Mouse (Mus musculus) B cell, adult 62 days (primary cell): Measurements from ENCODE around the gene Wbp2nl. TPM values are rescaled to one million over a fixed set of nuclear protein-coding genes. Genes with fewer than 3 reads are reported as not detected.

Experiments used
- total RNA-seq: library from RNA; stranded (reverse); gene quantifications from 4 replicates; pipeline ENCODE4 v1.2.4, GENCODE M21; 2023

Gene Wbp2nl
- not detected in 4 replicates for total RNA-seq

DNA sequence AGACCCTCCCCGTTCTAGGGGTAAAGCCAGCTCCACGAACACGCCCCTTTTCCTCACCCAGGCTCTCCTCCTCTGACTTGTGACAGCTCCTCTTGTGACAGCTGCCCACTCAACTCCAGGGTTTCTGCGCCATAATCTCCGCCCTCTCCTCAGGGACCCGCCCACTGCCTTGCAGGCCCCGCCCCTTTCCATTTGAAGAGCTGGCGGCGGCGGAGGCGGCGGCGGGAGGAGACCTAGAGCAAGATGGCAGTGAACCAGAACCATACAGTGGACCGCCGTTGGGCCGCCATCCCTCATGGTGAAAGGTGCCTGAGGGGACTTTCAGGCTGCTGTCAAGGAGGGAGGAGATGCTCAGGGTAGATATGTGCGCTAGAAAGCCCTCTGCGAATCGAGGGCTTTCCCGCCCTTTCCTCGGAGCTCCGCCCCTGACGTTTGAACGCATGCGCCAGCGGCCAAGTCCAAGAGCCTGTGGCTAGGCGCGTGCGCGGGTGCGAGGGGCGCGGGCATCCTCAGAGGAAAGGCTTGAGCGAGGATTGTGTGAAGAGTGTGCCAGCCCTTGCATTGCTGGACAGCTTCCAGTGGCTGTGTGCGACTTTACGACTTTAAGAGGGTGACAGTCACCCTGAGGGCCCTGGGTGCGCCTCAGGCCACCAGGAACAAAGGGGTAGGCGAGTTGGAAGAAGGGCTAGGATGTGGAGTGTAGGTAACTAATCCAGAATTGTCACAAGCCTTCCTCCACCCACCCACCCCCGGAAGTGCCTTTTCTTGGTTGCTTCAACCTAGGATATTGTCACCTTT is at the start of gene Wbp2nl:
Gene Wbp2nl (plus strand): TSS at position 191 of the 798 bp plus-strand sequence.

DNA sequence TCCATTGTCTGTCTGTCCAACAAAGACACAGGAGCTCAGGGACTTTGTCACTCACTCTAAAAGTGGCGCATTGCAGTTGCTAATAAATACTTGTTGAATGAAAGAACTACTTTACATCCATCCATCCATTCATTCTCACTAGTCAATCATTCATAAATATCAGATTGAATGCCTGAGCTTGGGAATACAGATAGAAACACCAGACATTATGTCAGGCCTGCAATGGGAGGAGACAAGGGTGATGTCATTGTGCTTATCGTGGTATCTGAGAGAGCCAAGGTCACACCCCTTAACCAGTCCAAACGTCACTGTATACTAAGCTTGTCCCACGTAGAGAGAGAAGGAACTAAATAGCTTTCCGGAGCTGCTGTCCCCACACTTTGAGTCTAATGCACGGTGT is 46.7 kb upstream of the Wbp2nl start, which contains the start of gene 1500009C09Rik:
Gene 1500009C09Rik (plus strand): TSS at position 301 of the 400 bp plus-strand sequence.

DNA sequence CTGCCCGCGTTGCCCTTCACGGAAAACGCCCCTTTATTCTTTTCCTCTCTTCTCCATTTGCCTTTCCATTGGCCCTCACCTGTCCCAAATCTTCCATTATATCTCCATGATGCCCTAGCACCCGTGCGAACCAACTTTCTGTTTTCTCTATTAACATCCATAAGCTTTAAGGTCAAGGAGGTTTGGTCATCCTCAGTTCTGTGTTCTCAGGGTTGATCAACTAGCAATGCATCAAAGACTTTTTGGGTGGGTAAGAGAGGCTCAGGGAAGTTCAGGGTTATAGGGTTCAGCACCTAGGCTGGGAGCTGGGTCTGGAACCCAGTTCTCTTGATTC is 24.2 kb upstream of the Wbp2nl start, which contains the start of gene Sept3:
Gene Sept3 (plus strand): TSS at position 301 of the 334 bp plus-strand sequence.

DNA sequence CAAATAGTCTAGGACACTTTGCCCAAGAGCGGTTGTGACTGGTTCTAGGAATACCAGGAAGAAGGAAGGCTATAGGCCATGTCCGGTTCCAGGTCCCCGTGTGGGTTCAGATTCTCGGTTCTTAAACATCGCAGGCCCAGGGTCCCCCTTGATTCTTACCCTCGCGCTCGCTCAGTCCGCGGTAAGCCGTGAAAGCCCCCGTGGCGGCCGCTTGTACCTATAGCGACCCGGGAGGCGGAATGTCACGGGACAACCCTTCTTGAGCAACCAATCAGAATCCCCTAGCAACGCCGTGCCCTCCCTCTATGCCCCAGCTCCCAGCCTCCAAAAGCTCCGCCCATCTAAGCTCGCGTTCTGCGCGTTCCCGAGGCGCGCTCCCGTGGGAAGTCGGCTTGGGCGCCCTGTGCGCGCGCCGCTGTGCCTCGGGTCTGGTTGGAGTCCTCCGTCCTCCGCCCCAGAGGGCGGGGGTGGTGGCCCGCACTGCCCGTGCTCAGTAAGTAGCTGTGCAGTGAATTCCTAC is 39.9 kb downstream of the Wbp2nl start, which contains the start of the genes Naga, Pheta2 and Smdt1:
Gene Naga (minus strand): TSS at position 333 of the 520 bp plus-strand sequence.
Gene Pheta2 (plus strand): TSS at position 350 of the 520 bp plus-strand sequence.
Gene Smdt1 (plus strand): TSS at position 367 of the 520 bp plus-strand sequence.

DNA sequence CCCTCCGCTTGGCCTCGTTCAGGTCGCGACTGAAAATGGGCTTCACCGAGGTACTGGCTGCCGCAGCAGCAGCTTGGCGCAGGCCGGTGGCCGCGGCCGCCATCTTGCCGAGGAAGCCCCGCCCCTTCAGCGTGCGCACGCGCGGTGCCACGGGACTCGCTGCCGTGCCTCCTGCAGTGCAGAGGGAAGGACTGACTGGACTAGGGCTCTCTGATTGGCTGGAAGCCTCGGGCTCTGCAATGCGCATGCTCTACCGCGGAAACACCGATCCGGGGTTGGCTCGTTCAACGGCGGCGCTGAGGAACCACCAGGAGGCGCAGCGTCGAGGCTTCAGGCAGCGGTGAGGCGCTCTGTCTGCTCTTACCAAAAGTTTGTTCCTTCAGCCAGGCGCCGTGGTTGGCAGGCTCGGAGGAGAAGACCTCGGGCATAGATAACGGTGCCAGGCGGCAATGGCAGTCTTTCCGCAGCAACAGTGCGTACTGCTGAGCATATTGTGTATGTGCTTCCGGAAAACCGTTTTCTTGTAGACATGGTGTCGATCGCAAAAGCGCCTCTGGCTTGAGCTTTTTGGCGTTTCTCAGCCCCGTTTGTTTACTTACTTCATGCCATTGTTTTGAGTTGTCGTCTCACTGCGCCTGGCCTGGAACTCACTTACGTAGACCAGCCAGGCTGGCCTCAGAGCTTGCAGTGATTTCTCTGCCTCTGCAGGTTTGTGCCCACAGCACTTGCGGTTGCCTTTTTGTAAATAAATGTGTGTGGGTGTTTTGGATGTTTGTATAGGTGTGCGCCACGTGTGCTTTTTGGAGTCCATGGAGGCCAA is 55.6 kb downstream of the Wbp2nl start, which contains the start of gene Ndufa6:
Gene Ndufa6 (minus strand): TSS at position 197 of the 820 bp plus-strand sequence.

Other genes with a start within 250 kb of the Wbp2nl start
- not detected in 4 replicates for gene 4930407I10Rik, start 239.8 kb upstream of the Wbp2nl start, total RNA-seq
- gene Mei1, start 229.0 kb upstream of the Wbp2nl start, total RNA-seq, result not detected in 4 replicates
- 56.8 to 62.5 TPM (median 61.3 TPM) in 4 replicates for gene Ccdc134, start 171.0 kb upstream of the Wbp2nl start, total RNA-seq
- gene Srebf2, start 151.8 kb upstream of the Wbp2nl start, total RNA-seq, result 225 to 235 TPM (median 230 TPM) in 4 replicates
- 5.3 to 9.3 TPM (median 6.8 TPM) in 4 replicates for gene Shisa8, start 86.1 kb upstream of the Wbp2nl start, total RNA-seq
- 282 to 319 TPM (median 304 TPM) in 4 replicates for gene Tnfrsf13c, start 74.6 kb upstream of the Wbp2nl start, total RNA-seq
- gene Cenpm, start 54.2 kb upstream of the Wbp2nl start, total RNA-seq, result 1.3 to 4.6 TPM (median 1.4 TPM) in 3 of 4 replicates, not detected in the other
- 0.36 TPM in 1 of 4 replicates, not detected in the others for gene 1500009C09Rik, start 46.6 kb upstream of the Wbp2nl start, total RNA-seq
- gene Sept3, start 24.1 kb upstream of the Wbp2nl start, total RNA-seq, result 0.21 TPM in 1 of 4 replicates, not detected in the others
- gene Naga, start 40.0 kb downstream of the Wbp2nl start, total RNA-seq, result 55.4 to 59.8 TPM (median 57.8 TPM) in 4 replicates
- gene Pheta2, start 40.0 kb downstream of the Wbp2nl start, total RNA-seq, result 2.2 TPM in 1 of 4 replicates, not detected in the others
- gene Smdt1, start 40.0 kb downstream of the Wbp2nl start, total RNA-seq, result 89.7 to 104 TPM (median 94.2 TPM) in 4 replicates
- gene Ndufa6, start 55.4 kb downstream of the Wbp2nl start, total RNA-seq, result 97.1 to 115 TPM (median 103 TPM) in 4 replicates
- 5.5 to 10.3 TPM (median 9.3 TPM) in 4 replicates for gene Cyp2d22, start 81.3 kb downstream of the Wbp2nl start, total RNA-seq
- not detected in 4 replicates for gene Cyp2d11, start 95.1 kb downstream of the Wbp2nl start, total RNA-seq
- gene Cyp2d10, start 108.2 kb downstream of the Wbp2nl start, total RNA-seq, result not detected in 4 replicates
- not detected in 4 replicates for gene Cyp2d9, start 134.5 kb downstream of the Wbp2nl start, total RNA-seq